Comparison of ENCODE assay signal across 25 mouse cellular contexts in genomic region chr10:17680432-17681382, GRCm38 (mm10). TPM values are rescaled to one million over a fixed set of nuclear protein-coding genes. Genes with fewer than 3 reads are reported as not detected.
A peak's percentile ranks its signal among the peaks of the same experiment; 100 is the strongest.
DNase-seq lines count a peak whose midpoint lies in the region; ATAC-seq and TF ChIP-seq lines count a peak whose summit lies in the region.
"Had no signal": no experiment of that assay in that cellular context is flagged by ENCODE, and none has a peak within 500 bp of the region (broad histone marks: within the 10 kb centered on the region; RNA-seq: fewer than 3 reads in every experiment).

No protein-coding gene starts in this region.

- TF ChIP-seq CTCF in small intestine, adult 2 months (IDR thresholded peaks at IDR 0.05; ENCODE audit: extremely low read depth, insufficient read length, insufficient replicate concordance, low read depth, low read length) = no peak

- no peaks in the 10 kb centered on the region for H3K36me3 ChIP-seq in intestine, embryonic 15.5 days
- H3K36me3 ChIP-seq in intestine, embryonic 16.5 days (ENCODE audit: control insufficient read depth, insufficient read depth, low read length) = no peaks in the 10 kb centered on the region
- H3K36me3 ChIP-seq in small intestine, adult 2 months (ENCODE audit: control insufficient read depth, insufficient read depth, low read length) = no peaks in the 10 kb centered on the region
- H3K36me3 ChIP-seq in midbrain, embryonic 15.5 days (replicated peaks) = no peaks in the 10 kb centered on the region
- H3K36me3 ChIP-seq: embryonic facial prominence, embryonic 10.5 days; embryonic facial prominence, embryonic 15.5 days; forebrain, embryonic 15.5 days; heart, embryonic 13.5 days; hindbrain, embryonic 10.5 days; hindbrain, embryonic 15.5 days; liver, embryonic 12.5 days; midbrain, embryonic 13.5 days had no signal

- 59% methylated on average over 8 of the region's 8 CpGs for WGBS in intestine, embryonic 15.5 days
- 60% methylated on average over 8 of the region's 8 CpGs for WGBS in intestine, embryonic 16.5 days
- 28% methylated on average over 8 of the region's 8 CpGs for WGBS in small intestine, adult 2 months
- WGBS in midbrain, embryonic 15.5 days = 81% methylated on average over 8 of the region's 8 CpGs

- no peaks in the 10 kb centered on the region for H3K27me3 ChIP-seq in intestine, embryonic 15.5 days (replicated peaks)
- no peaks in the 10 kb centered on the region for H3K27me3 ChIP-seq in intestine, embryonic 16.5 days (replicated peaks; ENCODE audit: control insufficient read depth, insufficient read depth, low read length)
- H3K27me3 ChIP-seq in small intestine, adult 2 months (ENCODE audit: control insufficient read depth, insufficient read depth, low read length) = no peaks in the 10 kb centered on the region
- no peaks in the 10 kb centered on the region for H3K27me3 ChIP-seq in midbrain, embryonic 15.5 days (replicated peaks)
- H3K27me3 ChIP-seq: embryonic facial prominence, embryonic 15.5 days; forebrain, embryonic 15.5 days; heart, embryonic 13.5 days; hindbrain, embryonic 15.5 days; liver, embryonic 12.5 days; midbrain, embryonic 13.5 days had no signal

- H3K4me2 ChIP-seq in intestine, embryonic 15.5 days (replicated peaks) = peak overlapping the region; percentile 17; the same call in 1 of the 2 replicates
- no peak overlapping the region for H3K4me2 ChIP-seq in intestine, embryonic 16.5 days (ENCODE audit: low read depth, low read length)
- H3K4me2 ChIP-seq in midbrain, embryonic 15.5 days = no peak overlapping the region
- H3K4me2 ChIP-seq: embryonic facial prominence, embryonic 15.5 days; forebrain, embryonic 15.5 days; heart, embryonic 13.5 days; hindbrain, embryonic 15.5 days; liver, embryonic 12.5 days; midbrain, embryonic 13.5 days had no signal

- no peak overlapping the region for H3K4me3 ChIP-seq in intestine, embryonic 15.5 days (replicated peaks)
- no peak overlapping the region for H3K4me3 ChIP-seq in intestine, embryonic 16.5 days (ENCODE audit: low read length)
- H3K4me3 ChIP-seq in small intestine, adult 2 months (ENCODE audit: low read depth, low read length) = no peak overlapping the region
- H3K4me3 ChIP-seq in midbrain, embryonic 15.5 days = no peak overlapping the region
- H3K4me3 ChIP-seq: embryonic facial prominence, embryonic 10.5 days; embryonic facial prominence, embryonic 15.5 days; forebrain, embryonic 15.5 days; gastrocnemius, adult 2 months; heart, adult 2 months; heart, embryonic 13.5 days; hindbrain, embryonic 10.5 days; hindbrain, embryonic 15.5 days; liver, embryonic 12.5 days; midbrain, embryonic 13.5 days had no signal

- no peak overlapping the region for H3K9ac ChIP-seq in intestine, embryonic 15.5 days
- no peak overlapping the region for H3K9ac ChIP-seq in intestine, embryonic 16.5 days (ENCODE audit: low read depth, low read length)
- H3K9ac ChIP-seq in midbrain, embryonic 15.5 days = no peak overlapping the region
- H3K9ac ChIP-seq: embryonic facial prominence, embryonic 15.5 days; forebrain, embryonic 15.5 days; heart, embryonic 13.5 days; hindbrain, embryonic 15.5 days; liver, embryonic 12.5 days; liver, postnatal 0 days; midbrain, embryonic 13.5 days had no signal

- DNase-seq in kidney, postnatal 10 days = peak; percentile 43
- no peak for DNase-seq in left cerebral cortex, postnatal 4 days
- DNase-seq in cerebellum, postnatal 4 days (ENCODE audit: low spot score in 2 of 2) = no peak
- DNase-seq: adrenal gland, adult 2 months; B cell, adult 2 months; cerebellum, adult 2 months; cerebellum, postnatal 14 days; gastrocnemius, adult 2 months; heart, adult 2 months; heart, postnatal 10 days; liver, postnatal 0 days; lung, postnatal 36 days had no signal

- TF ChIP-seq POLR2A in small intestine, adult 2 months (IDR thresholded peaks at IDR 0.05; ENCODE audit: low read depth, low read length) = no peak

- intact Hi-C loops in left cerebral cortex, postnatal 4 days (cut with DNase I) = no loop called here

- H3K4me1 ChIP-seq in intestine, embryonic 15.5 days (replicated peaks) = no peaks in the 10 kb centered on the region
- no peaks in the 10 kb centered on the region for H3K4me1 ChIP-seq in intestine, embryonic 16.5 days (ENCODE audit: control insufficient read depth, insufficient read depth, low read length)
- H3K4me1 ChIP-seq in small intestine, adult 2 months (ENCODE audit: control insufficient read depth, insufficient read depth, insufficient read length, low read length) = peaks cover 8% of the 10 kb centered on the region; the same call in 1 of the 2 replicates
- no peaks in the 10 kb centered on the region for H3K4me1 ChIP-seq in midbrain, embryonic 15.5 days
- H3K4me1 ChIP-seq: embryonic facial prominence, embryonic 10.5 days; embryonic facial prominence, embryonic 15.5 days; forebrain, embryonic 15.5 days; hindbrain, embryonic 10.5 days; hindbrain, embryonic 15.5 days; midbrain, embryonic 13.5 days had no signal

- peak overlapping the region; percentile 56; the same call in 1 of the 2 replicates for H3K27ac ChIP-seq in intestine, embryonic 15.5 days
- H3K27ac ChIP-seq in intestine, embryonic 16.5 days (ENCODE audit: low read length) = peak overlapping the region; percentile 77
- peak overlapping the region; percentile 39; the same call in 1 of the 2 replicates for H3K27ac ChIP-seq in small intestine, adult 2 months (ENCODE audit: insufficient read depth, low read depth, low read length)
- no peak overlapping the region for H3K27ac ChIP-seq in midbrain, embryonic 15.5 days
- H3K27ac ChIP-seq: embryonic facial prominence, embryonic 10.5 days; embryonic facial prominence, embryonic 15.5 days; forebrain, embryonic 15.5 days; gastrocnemius, adult 2 months; heart, adult 2 months; heart, embryonic 13.5 days; hindbrain, embryonic 10.5 days; hindbrain, embryonic 15.5 days; liver, embryonic 12.5 days; midbrain, embryonic 13.5 days had no signal

- ATAC-seq in intestine, embryonic 15.5 days = peak; percentile 96
- peak; percentile 96 for ATAC-seq in intestine, embryonic 16.5 days
- no peak for ATAC-seq in erythroblast, adult 5-6 weeks (replicated peaks; ENCODE audit: low FRiP score, poor library complexity, severe bottlenecking)
- no peak for ATAC-seq in midbrain, embryonic 15.5 days (replicated peaks)
- ATAC-seq: forebrain, embryonic 15.5 days; liver, embryonic 12.5 days; midbrain, embryonic 13.5 days had no signal

- H3K9me3 ChIP-seq in intestine, embryonic 15.5 days = no peaks in the 10 kb centered on the region
- H3K9me3 ChIP-seq in intestine, embryonic 16.5 days (ENCODE audit: control insufficient read depth, low read length) = no peaks in the 10 kb centered on the region
- H3K9me3 ChIP-seq in midbrain, embryonic 15.5 days = no peaks in the 10 kb centered on the region
- H3K9me3 ChIP-seq: embryonic facial prominence, embryonic 10.5 days; embryonic facial prominence, embryonic 15.5 days; forebrain, embryonic 15.5 days; heart, embryonic 13.5 days; hindbrain, embryonic 10.5 days; hindbrain, embryonic 15.5 days; liver, embryonic 12.5 days; midbrain, embryonic 13.5 days had no signal

RNA-seq across cellular contexts. Expression of gene Cited2, which starts 42.3 kb away (rescaled TPM):
- polyA plus RNA-seq in intestine, embryonic 15.5 days (2015; fragmentation: Nextera tagmentation; extraction: Ambion mirVana) = 48.9 and 49.5 TPM in 2 replicates
- 21.8 and 41.6 TPM in 2 replicates for polyA plus RNA-seq in intestine, embryonic 16.5 days (2015; fragmentation: Nextera tagmentation; extraction: Ambion mirVana)
- polyA plus RNA-seq in small intestine, adult 2 months (2012; rRNA removed) = 48.2 and 143 TPM in 2 replicates
- total RNA-seq in left cerebral cortex, postnatal 4 days (2021) = 10 to 100 TPM; 41.9 to 48.3 TPM
- 55.1 and 55.2 TPM in 2 replicates for total RNA-seq in erythroblast, adult 5-6 weeks (2015; ENCODE audit: low replicate concordance)
- total RNA-seq in erythroblast, adult 5-6 weeks (2017; ENCODE audit: low replicate concordance) = 14.9 and 27.0 TPM in 2 replicates
- polyA plus RNA-seq in midbrain, embryonic 15.5 days (2015; fragmentation: Nextera tagmentation; extraction: Ambion mirVana) = 63.3 and 63.6 TPM in 2 replicates

Comparison
In these comparisons a context has a peak if more than half of its experiments do, and no peak if none do; other contexts are left out.
1. ATAC-seq: peak in intestine, embryonic 15.5 days (single experiment) and intestine, embryonic 16.5 days (single experiment); none in erythroblast, adult 5-6 weeks (single experiment) and midbrain, embryonic 15.5 days (single experiment).